Mouse (Mus musculus) CH12.LX (cell line): ENCODE data around the gene Rptor. TPM values are rescaled to one million over a fixed set of nuclear protein-coding genes. Genes with fewer than 3 reads are reported as not detected.

Experiments used
- DNase-seq: peaks from one replicate; pipeline ENCODE4 v3.0.0-alpha.2; 2013; ENCODE audit errors: extremely low read depth
- H3K27ac ChIP-seq: 2 replicates; pipeline ENCODE4 v1.5.1; 2012; ENCODE audit warnings: low read depth, mild to moderate bottlenecking, control low read depth, moderate library complexity; ENCODE audit not compliant: insufficient read depth
- H3K27me3 ChIP-seq: replicated peaks from 2 replicates; pipeline ENCODE3; 2012; ENCODE audit warnings: inconsistent platforms
- H3K36me3 ChIP-seq, 2 experiments: replicated peaks in 1 of 2; 2 replicates each; pipeline versions ENCODE3 to v1.6.1; 2012; ENCODE audit warnings: inconsistent platforms in 1 of 2, low read length in 1 of 2, mild to moderate bottlenecking in 1 of 2, mixed read lengths in 1 of 2, moderate library complexity in 1 of 2; ENCODE audit not compliant: control insufficient read depth in 1 of 2, insufficient read depth in 1 of 2
- H3K4me1 ChIP-seq, 2 experiments: 2 replicates each; pipeline ENCODE4 v1.6.1; 2012; ENCODE audit warnings: inconsistent platforms in 1 of 2, moderate library complexity in 1 of 2; ENCODE audit not compliant: insufficient read depth in 2 of 2, control insufficient read depth in 1 of 2
- H3K4me2 ChIP-seq: 2 replicates; pipeline ENCODE4 v1.6.1; 2012; ENCODE audit warnings: low read depth, mild to moderate bottlenecking, control low read depth; ENCODE audit not compliant: poor library complexity, insufficient read depth, severe bottlenecking
- H3K4me3 ChIP-seq, 3 experiments: fragments of 150-350 bp in 1 of 3; sonication (generic) in 1 of 3; replicated peaks in 1 of 3; 2 replicates each; pipeline versions ENCODE3 to v1.5.1; 2011 to 2012; ENCODE audit warnings: low read depth in 2 of 3, low read length in 2 of 3, mild to moderate bottlenecking in 2 of 3, moderate library complexity in 2 of 3, control low read depth in 1 of 3, improper control_type of control experiment in 1 of 3, inconsistent platforms in 1 of 3, mixed read lengths in 1 of 3; ENCODE audit not compliant: poor library complexity in 1 of 3
- H3K79me2 ChIP-seq: replicated peaks from 2 replicates; pipeline ENCODE4 v1.6.1; 2012; ENCODE audit warnings: mild to moderate bottlenecking, moderate library complexity; ENCODE audit not compliant: control insufficient read depth, poor library complexity, insufficient read depth, severe bottlenecking; ENCODE audit errors: extremely low read depth
- H3K9ac ChIP-seq: 2 replicates; pipeline ENCODE4 v1.6.1; 2012; ENCODE audit warnings: low read depth, mild to moderate bottlenecking, control low read depth, moderate library complexity; ENCODE audit not compliant: insufficient read depth
- H3K9me3 ChIP-seq: replicated peaks from 2 replicates; pipeline ENCODE3; 2012; ENCODE audit warnings: low read length, inconsistent platforms, mixed read lengths
- BHLHE40 ChIP-seq: IDR thresholded peaks from 2 replicates; pipeline ENCODE4 v1.6.1; 2011; ENCODE audit warnings: mild to moderate bottlenecking, low read depth, low read length, improper control_type of control experiment
- CHD1 ChIP-seq: IDR thresholded peaks from 2 replicates; pipeline ENCODE4 v1.6.1; 2012; ENCODE audit warnings: low read depth, low read length, improper control_type of control experiment, inconsistent platforms
- CHD2 ChIP-seq: IDR thresholded peaks from 2 replicates; pipeline ENCODE4 v1.6.1; 2011; ENCODE audit warnings: low read length, improper control_type of control experiment
- E2F4 ChIP-seq: IDR thresholded peaks from 2 replicates; pipeline ENCODE4 v1.6.1; 2011; ENCODE audit warnings: low read depth, low read length, improper control_type of control experiment; ENCODE audit not compliant: insufficient replicate concordance
- EP300 ChIP-seq: IDR thresholded peaks from 2 replicates; pipeline ENCODE4 v1.6.1; 2011; ENCODE audit warnings: low read length, improper control_type of control experiment
- ETS1 ChIP-seq: conservative IDR thresholded peaks from 2 replicates; pipeline ENCODE4 v1.6.1; 2012; ENCODE audit warnings: low read depth, mild to moderate bottlenecking, inconsistent platforms, low read length, improper control_type of control experiment, moderate library complexity
- GABPA ChIP-seq: IDR thresholded peaks from 2 replicates; pipeline ENCODE4 v1.6.1; 2012; ENCODE audit warnings: low read depth, low read length, improper control_type of control experiment, inconsistent platforms; ENCODE audit not compliant: insufficient replicate concordance
- HCFC1 ChIP-seq: IDR thresholded peaks from 2 replicates; pipeline ENCODE4 v1.6.1; 2012; ENCODE audit warnings: low read depth, mild to moderate bottlenecking, inconsistent platforms, low read length, improper control_type of control experiment
- KAT2A ChIP-seq: IDR thresholded peaks from 2 replicates; pipeline ENCODE4 v1.6.1; 2012; ENCODE audit warnings: low read length, improper control_type of control experiment, inconsistent platforms; ENCODE audit not compliant: insufficient replicate concordance
- MAFK ChIP-seq: IDR thresholded peaks from 2 replicates; pipeline ENCODE4 v1.6.1; 2011; ENCODE audit warnings: low read length, improper control_type of control experiment; ENCODE audit not compliant: insufficient replicate concordance
- MAX ChIP-seq: IDR thresholded peaks from 2 replicates; pipeline ENCODE4 v1.6.1; 2011; ENCODE audit warnings: low read length, improper control_type of control experiment
- MXI1 ChIP-seq: IDR thresholded peaks from 2 replicates; pipeline ENCODE4 v1.6.1; 2011; ENCODE audit warnings: mild to moderate bottlenecking, low read depth, low read length, improper control_type of control experiment
- MYC ChIP-seq: IDR thresholded peaks from 2 replicates; pipeline ENCODE4 v1.6.1; 2011; ENCODE audit warnings: low read depth, mild to moderate bottlenecking, improper control_type of control experiment, low read length
- POLR2AphosphoS2 ChIP-seq: IDR thresholded peaks from 2 replicates; pipeline ENCODE4 v1.6.1; 2011; ENCODE audit warnings: low read depth, low read length, improper control_type of control experiment
- SIN3A ChIP-seq: IDR thresholded peaks from 2 replicates; pipeline ENCODE4 v1.6.1; 2012; ENCODE audit warnings: low read length, improper control_type of control experiment, inconsistent platforms
- SMC3 ChIP-seq: IDR thresholded peaks from 2 replicates; pipeline ENCODE4 v1.6.1; 2011; ENCODE audit warnings: low read depth, low read length, improper control_type of control experiment
- TBP ChIP-seq: conservative IDR thresholded peaks from 2 replicates; pipeline ENCODE4 v1.6.1; 2011; ENCODE audit warnings: low read depth, low read length, improper control_type of control experiment
- UBTF ChIP-seq: IDR thresholded peaks from 2 replicates; pipeline ENCODE4 v1.6.1; 2012; ENCODE audit warnings: low read depth, mild to moderate bottlenecking, inconsistent platforms, low read length, improper control_type of control experiment, moderate library complexity
- ZC3H11A ChIP-seq: IDR thresholded peaks from 2 replicates; pipeline ENCODE4 v1.6.1; 2012; ENCODE audit warnings: low read depth, mild to moderate bottlenecking, inconsistent platforms, low read length, improper control_type of control experiment
- dilution Hi-C: fragments of 300-500 bp; cut with MboI; formaldehyde crosslinking; loops from 2 replicates; pipeline ENCODE4 v1.14.3; 2020; ENCODE audit warnings: low sequenced_read_pairs; ENCODE audit not compliant: extremely low pct_unique_long_range_greater_than_20kb, extremely low pct_ligation_motif_present
- in situ Hi-C: fragments of 300-500 bp; cut with MboI; formaldehyde crosslinking; loops from 3 replicates; pipeline ENCODE4 v1.14.3; 2019; ENCODE audit warnings: low sequenced_read_pairs, low pct_ligation_motif_present, low pct_unique_long_range_greater_than_20kb, mixed read lengths
- polyA plus RNA-seq: library from polyadenylated mRNA; unstranded; fragments of >175 nt; gene quantifications from 2 replicates; pipeline ENCODE4 v1.2.1, GENCODE M21; 2012; ENCODE audit warnings: low read depth; ENCODE audit not compliant: insufficient read length
- total RNA-seq, 2 experiments: library from RNA; depleted of rRNA; stranded (reverse); fragments of 300-350 nt in 1 of 2; fragments of >200 nt in 1 of 2; gene quantifications; 2 replicates each; pipeline ENCODE4 v1.2.3; 2012 to 2014

The Rptor gene
- total and polyA plus RNA-seq, 3 experiments = 10.3 to 33.1 (median 26.7) TPM

GRCm38 (mm10) chr11:119715437-119715836 lies 112.7 kb downstream of the Rptor start:
- no peak for TF ChIP-seq GABPA
- TF ChIP-seq KAT2A = no peak
- no peak for TF ChIP-seq TBP
- no peak for TF ChIP-seq CHD2
- TF ChIP-seq EP300 = no peak
- TF ChIP-seq MAFK = no peak
- no peak for TF ChIP-seq HCFC1
- TF ChIP-seq POLR2AphosphoS2 = no peak
- no peak for TF ChIP-seq UBTF
- no peak for TF ChIP-seq MXI1
- TF ChIP-seq SIN3A = no peak
- no peak for TF ChIP-seq MYC
- no peak for TF ChIP-seq ZC3H11A
- no peak for TF ChIP-seq E2F4
- TF ChIP-seq MAX = no peak
- no peak for TF ChIP-seq SMC3
- TF ChIP-seq BHLHE40 = no peak
- TF ChIP-seq, all 38 proteins: peak for 0
- peaks cover 0 to 69% of the 10 kb centered on the region in 2 experiments for H3K36me3 ChIP-seq

GRCm38 (mm10) chr11:119715841-119716596 lies 113.3 kb downstream of the Rptor start:
- Histone ChIP-seq H3K79me2 (no peaks in the 10 kb centered on the region; the same call in none of the 2 replicates), H3K27me3 (no peaks in the 10 kb centered on the region), H3K36me3 (peaks cover 0 to 69% of the 10 kb centered on the region in 2 experiments), H3K4me3 (no peak overlapping the region), H3K4me2 (no peak overlapping the region), H3K9ac (no peak overlapping the region), H3K4me1 (peaks cover 0 to 32% of the 10 kb centered on the region in 2 experiments; a peak in 2 of 4 replicates), H3K9me3 (peaks cover 6% of the 10 kb centered on the region), H3K27ac (no peak overlapping the region)
- in situ Hi-C loops (no loop called here), dilution Hi-C loops (no loop called here)
- no peak for DNase-seq
- TF ChIP-seq CHD1 (no peak), TBP (no peak), ETS1 (no peak)

More at GRCm38 (mm10) chr11:119715437-119715836, 112.7 kb downstream of the Rptor start:
- in situ Hi-C loops = no loop called here
- H3K9ac ChIP-seq = no peak overlapping the region
- no peak overlapping the region for H3K4me2 ChIP-seq
- H3K4me1 ChIP-seq = peaks cover 0 to 35% of the 10 kb centered on the region in 2 experiments; a peak in 2 of 4 replicates
- H3K27ac ChIP-seq = no peak overlapping the region
- no peak for DNase-seq
- no peak overlapping the region for H3K4me3 ChIP-seq
- dilution Hi-C loops = no loop called here
- H3K79me2 ChIP-seq = no peaks in the 10 kb centered on the region; the same call in none of the 2 replicates
- peaks cover 6% of the 10 kb centered on the region for H3K9me3 ChIP-seq
- no peaks in the 10 kb centered on the region for H3K27me3 ChIP-seq
